Mouse (Mus musculus): ENCODE data around the gene Fut8.
"Not testable (repeated sequence)": the region's sequence is repeated elsewhere in the genome, so short reads cannot be mapped to it uniquely, and the experiment has no call there.

Fut8 gene

GRCm38 (mm10) chr12:77222272-77222874, 15.6 kb upstream of the Fut8 start:
- no peak for DNase-seq (ENCODE audit: low spot score)

GRCm38 (mm10) chr12:77223595-77223994, 14.3 kb upstream of the Fut8 start:
- DNase-seq (ENCODE audit: low spot score) = no peak

GRCm38 (mm10) chr12:77224121-77224520, 13.8 kb upstream of the Fut8 start:
- no peak for DNase-seq (ENCODE audit: low spot score)

- DNase-seq (ENCODE audit: low spot score) = no peak
Observed at GRCm38 (mm10) chr12:77224891-77225290, 13.0 kb upstream of the Fut8 start.

- DNase-seq (ENCODE audit: low spot score) = no peak
Observed at GRCm38 (mm10) chr12:77225727-77226126, 12.2 kb upstream of the Fut8 start.

GRCm38 (mm10) chr12:77235958-77236357, 2.0 kb upstream of the Fut8 start:
- DNase-seq (ENCODE audit: low spot score) = no peak

GRCm38 (mm10) chr12:77238531-77239389, 835 bp downstream of the Fut8 start:
- peak; percentile 87 for DNase-seq (ENCODE audit: low spot score)

GRCm38 (mm10) chr12:77239390-77240061, 1.6 kb downstream of the Fut8 start:
- no peak for DNase-seq (ENCODE audit: low spot score)

GRCm38 (mm10) chr12:77240372-77240771, 2.4 kb downstream of the Fut8 start:
- no peak for DNase-seq (ENCODE audit: low spot score)

GRCm38 (mm10) chr12:77240839-77241238, 2.9 kb downstream of the Fut8 start:
- no peak for DNase-seq (ENCODE audit: low spot score)

GRCm38 (mm10) chr12:77262650-77263049, 24.7 kb downstream of the Fut8 start:
- no peak for DNase-seq (ENCODE audit: low spot score)

GRCm38 (mm10) chr12:77263816-77264215, 25.9 kb downstream of the Fut8 start:
- no peak for DNase-seq (ENCODE audit: low spot score)

GRCm38 (mm10) chr12:77270694-77271093, 32.8 kb downstream of the Fut8 start:
- DNase-seq (ENCODE audit: low spot score) = no peak

GRCm38 (mm10) chr12:77288507-77288906, 50.6 kb downstream of the Fut8 start:
- DNase-seq (ENCODE audit: low spot score) = no peak

GRCm38 (mm10) chr12:77291017-77291416, 53.1 kb downstream of the Fut8 start:
- no peak for DNase-seq (ENCODE audit: low spot score)

- not testable (repeated sequence) for DNase-seq (ENCODE audit: low spot score)
Observed at GRCm38 (mm10) chr12:77291864-77292263, 53.9 kb downstream of the Fut8 start.

- no peak for DNase-seq (ENCODE audit: low spot score)
Observed at GRCm38 (mm10) chr12:77292375-77293258, 54.7 kb downstream of the Fut8 start.

- no peak for DNase-seq (ENCODE audit: low spot score)
Observed at GRCm38 (mm10) chr12:77296119-77296518, 58.2 kb downstream of the Fut8 start.

GRCm38 (mm10) chr12:77297114-77297513, 59.2 kb downstream of the Fut8 start:
- no peak for DNase-seq (ENCODE audit: low spot score)

GRCm38 (mm10) chr12:77297858-77298257, 59.9 kb downstream of the Fut8 start:
- DNase-seq (ENCODE audit: low spot score) = no peak

GRCm38 (mm10) chr12:77302011-77302410, 64.1 kb downstream of the Fut8 start:
- no peak for DNase-seq (ENCODE audit: low spot score)

GRCm38 (mm10) chr12:77303367-77303766, 65.4 kb downstream of the Fut8 start:
- no peak for DNase-seq (ENCODE audit: low spot score)

Data from ovary, postnatal 14 days (tissue).